Mouse (Mus musculus) forebrain, embryonic 16.5 days (tissue): ENCODE data around the gene Klhl29. TPM values are rescaled to one million over a fixed set of nuclear protein-coding genes. Genes with fewer than 3 reads are reported as not detected.
A peak's percentile ranks its signal among the peaks of the same experiment; 100 is the strongest.

Experiments
- ATAC-seq: fragments of 200-750 bp; cut with Nextera tagmentation; 2 replicates; pipeline ENCODE4 v1.8.0; 2017; ENCODE audit warnings: mild to moderate bottlenecking, moderate library complexity
- H3K27ac ChIP-seq: fragments of 300-500 bp; sonication (generic); 2 replicates; pipeline ENCODE4 v1.5.1; 2014; ENCODE audit warnings: low read length, control low read depth
- H3K27me3 ChIP-seq: fragments of 300-500 bp; sonication (generic); replicated peaks from 2 replicates; pipeline ENCODE4 v1.6.1; 2014; ENCODE audit warnings: low read length; ENCODE audit not compliant: control insufficient read depth, insufficient read depth
- H3K36me3 ChIP-seq: fragments of 300-500 bp; sonication (generic); 2 replicates; pipeline ENCODE4 v1.6.1; 2014; ENCODE audit not compliant: control insufficient read depth, insufficient read depth
- H3K4me1 ChIP-seq: fragments of 300-500 bp; sonication (generic); replicated peaks from 2 replicates; pipeline ENCODE4 v1.6.1; 2014; ENCODE audit warnings: low read length; ENCODE audit not compliant: control insufficient read depth, insufficient read depth
- H3K4me2 ChIP-seq: fragments of 300-500 bp; sonication (generic); 2 replicates; pipeline ENCODE4 v1.6.1; 2014; ENCODE audit warnings: mild to moderate bottlenecking, low read length, control low read depth
- H3K4me3 ChIP-seq: fragments of 300-500 bp; sonication (generic); replicated peaks from 2 replicates; pipeline ENCODE4 v1.5.1; 2014; ENCODE audit warnings: mild to moderate bottlenecking, low read length, control low read depth
- H3K9ac ChIP-seq: fragments of 300-500 bp; sonication (generic); replicated peaks from 2 replicates; pipeline ENCODE4 v1.6.1; 2014; ENCODE audit warnings: low read depth, low read length, control low read depth
- H3K9me3 ChIP-seq: fragments of 300-500 bp; sonication (generic); 2 replicates; pipeline ENCODE4 v1.6.1; 2016; ENCODE audit warnings: low read length; ENCODE audit not compliant: control insufficient read depth
- WGBS: fragments of 180-500 bp; shearing (Covaris S2); extraction: QIAGEN DNeasy Blood & Tissue Kit; methylation state at CpG from one replicate; pipeline ENCODE4 v1.1.7; 2014; 5-methylcytosine and 5-hydroxymethylcytosine counted together
- polyA plus RNA-seq: library from polyadenylated mRNA; unstranded; fragments of >200 nt; fragmentation: Nextera tagmentation; extraction: Ambion mirVana; gene quantifications from 2 replicates; pipeline ENCODE4 v1.2.1, GENCODE M21; 2015

Klhl29 gene
- polyA plus RNA-seq, 1 experiment from 2014 or later, result 7.3 TPM

DNA sequence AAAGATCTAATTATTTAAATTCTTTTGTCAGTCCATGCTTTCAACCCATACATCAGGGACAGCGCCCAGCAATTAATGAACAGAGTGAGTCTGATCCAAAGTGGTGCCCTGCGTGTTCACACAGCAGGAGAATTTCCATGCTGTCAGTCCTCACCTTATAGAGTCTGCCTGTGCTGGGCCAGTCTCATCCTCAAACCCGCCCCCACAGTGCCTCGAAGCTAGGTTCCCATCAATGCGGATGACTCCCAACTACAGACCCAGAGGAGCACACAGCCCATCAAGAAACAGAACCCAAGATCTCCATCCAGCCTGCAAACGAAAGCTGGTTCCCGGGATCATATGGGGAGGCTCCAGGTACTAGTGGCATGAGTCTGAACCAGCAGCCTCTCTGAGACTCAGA is 106.4 kb downstream of the Klhl29 start:
- WGBS, result 53% methylated on average over 7 of the region's 7 CpGs
- H3K27ac ChIP-seq, result no peak overlapping the region

DNA sequence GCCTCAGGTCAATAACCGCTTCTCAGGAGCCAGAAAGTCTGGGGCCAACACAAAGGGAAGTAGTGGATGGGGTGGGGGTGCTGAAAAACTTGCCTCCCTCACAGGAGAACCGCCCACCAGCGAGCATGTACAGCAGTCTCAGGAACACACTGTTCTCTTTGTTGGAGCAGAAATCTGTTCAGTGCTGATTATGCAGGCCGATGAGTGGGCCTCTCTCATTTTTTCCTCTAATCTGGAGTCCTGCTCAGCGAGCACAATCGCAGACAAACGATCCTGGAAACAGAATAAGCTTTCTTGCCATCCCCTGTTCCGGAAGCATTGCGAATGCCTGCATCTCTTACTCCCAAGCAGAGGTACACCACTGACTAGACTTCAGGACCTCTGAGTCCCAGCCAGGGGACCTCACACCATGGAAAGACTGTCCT is 107.3 kb downstream of the Klhl29 start:
- no peak overlapping the region for H3K4me3 ChIP-seq
- WGBS, result 3% methylated on average over 9 of the region's 9 CpGs
- no peaks in the 10 kb centered on the region for H3K36me3 ChIP-seq
- H3K9ac ChIP-seq, result peak overlapping the region; percentile 24
- ATAC-seq, result peak; percentile 76
- no peaks in the 10 kb centered on the region for H3K27me3 ChIP-seq
- H3K4me2 ChIP-seq, result peak overlapping the region; percentile 12; the same call in 1 of the 2 replicates
- no peaks in the 10 kb centered on the region for H3K9me3 ChIP-seq
- peaks cover 29% of the 10 kb centered on the region for H3K4me1 ChIP-seq
- peak overlapping the region; percentile 68 for H3K27ac ChIP-seq

More for the DNA sequence above, 106.4 kb downstream of the Klhl29 start:
- no peak overlapping the region for H3K9ac ChIP-seq
- H3K4me3 ChIP-seq, result no peak overlapping the region
- no peaks in the 10 kb centered on the region for H3K36me3 ChIP-seq
- peaks cover 35% of the 10 kb centered on the region for H3K4me1 ChIP-seq
- H3K9me3 ChIP-seq, result no peaks in the 10 kb centered on the region
- ATAC-seq, result no peak
- no peaks in the 10 kb centered on the region for H3K27me3 ChIP-seq
- no peak overlapping the region for H3K4me2 ChIP-seq

DNA sequence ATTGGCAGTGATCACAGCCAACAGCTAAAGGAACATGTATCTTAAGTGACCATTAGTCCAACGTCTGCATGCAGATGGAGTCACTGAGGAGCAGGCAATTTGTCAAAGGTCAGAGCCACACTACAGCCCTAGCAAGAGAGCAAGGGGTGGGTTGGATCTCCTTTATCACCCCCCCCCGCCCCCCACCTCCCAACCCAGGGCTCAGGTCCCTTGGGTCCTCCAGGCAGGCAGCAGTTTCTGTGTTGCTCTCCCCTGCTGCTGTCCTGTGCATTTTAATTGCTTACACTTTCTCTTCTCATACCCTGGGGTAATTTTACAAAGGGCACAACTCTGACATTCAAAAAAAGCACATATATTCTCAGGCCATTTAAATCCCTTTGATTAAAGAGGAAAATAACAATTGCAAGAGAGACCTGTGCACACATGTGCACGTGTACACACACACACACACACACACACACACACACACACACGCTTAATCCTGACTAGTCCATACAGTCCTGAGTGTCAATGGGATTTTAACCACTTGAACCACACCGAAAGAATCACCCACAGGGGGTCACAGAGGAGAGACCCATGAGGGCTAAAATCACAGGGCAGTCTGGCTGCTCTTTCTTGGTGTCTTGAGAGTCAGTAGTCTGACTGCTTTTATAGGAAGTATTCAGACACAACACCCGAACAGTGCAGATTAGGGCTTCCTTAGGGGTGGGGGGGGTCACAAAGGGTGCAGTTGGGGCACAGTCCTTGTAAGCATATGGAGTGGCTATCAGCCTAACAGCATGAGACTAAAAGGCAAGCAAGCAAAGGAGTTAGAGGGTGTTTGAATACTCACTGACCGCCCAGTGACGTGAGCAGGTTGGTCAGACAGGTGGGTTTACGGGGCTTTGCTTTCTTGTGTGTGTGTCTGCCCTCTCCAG is 108.0 kb downstream of the Klhl29 start:
- peak; percentile 34 for ATAC-seq
- H3K27ac ChIP-seq, result peak overlapping the region; percentile 68
- peak overlapping the region; percentile 12; the same call in 1 of the 2 replicates for H3K4me2 ChIP-seq
- H3K4me1 ChIP-seq, result peaks cover 29% of the 10 kb centered on the region
- 38% methylated on average over 9 of the region's 9 CpGs for WGBS
- H3K36me3 ChIP-seq, result no peaks in the 10 kb centered on the region
- H3K27me3 ChIP-seq, result no peaks in the 10 kb centered on the region
- H3K4me3 ChIP-seq, result no peak overlapping the region
- H3K9ac ChIP-seq, result peak overlapping the region; percentile 24
- no peaks in the 10 kb centered on the region for H3K9me3 ChIP-seq

DNA sequence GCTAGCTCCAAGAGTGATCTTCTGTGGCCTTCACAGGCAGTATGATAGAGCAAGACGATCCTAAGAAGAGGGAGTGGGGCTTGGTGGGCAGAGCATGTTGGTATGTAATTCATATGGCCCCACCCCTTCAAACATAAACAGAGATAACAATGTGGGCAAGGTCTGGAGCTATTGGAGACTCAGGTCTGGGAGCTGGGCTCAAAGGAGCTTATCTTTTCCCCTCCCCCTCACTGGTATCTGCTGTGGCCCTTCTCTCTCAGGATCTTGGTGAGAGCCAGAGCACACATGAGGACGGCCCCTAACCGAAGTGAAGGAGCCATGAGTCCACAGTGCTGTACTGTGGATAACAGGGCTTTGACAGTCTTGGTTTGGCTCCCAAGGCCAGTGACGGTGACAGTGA is 108.7 kb downstream of the Klhl29 start:
- H3K4me3 ChIP-seq, result no peak overlapping the region
- H3K9me3 ChIP-seq, result no peaks in the 10 kb centered on the region
- no peak overlapping the region for H3K27ac ChIP-seq
- no peaks in the 10 kb centered on the region for H3K36me3 ChIP-seq
- no peak overlapping the region for H3K9ac ChIP-seq
- H3K4me1 ChIP-seq, result peaks cover 29% of the 10 kb centered on the region
- no peaks in the 10 kb centered on the region for H3K27me3 ChIP-seq
- 89% methylated on average over 4 of the region's 4 CpGs for WGBS
- no peak overlapping the region for H3K4me2 ChIP-seq
- ATAC-seq, result no peak

DNA sequence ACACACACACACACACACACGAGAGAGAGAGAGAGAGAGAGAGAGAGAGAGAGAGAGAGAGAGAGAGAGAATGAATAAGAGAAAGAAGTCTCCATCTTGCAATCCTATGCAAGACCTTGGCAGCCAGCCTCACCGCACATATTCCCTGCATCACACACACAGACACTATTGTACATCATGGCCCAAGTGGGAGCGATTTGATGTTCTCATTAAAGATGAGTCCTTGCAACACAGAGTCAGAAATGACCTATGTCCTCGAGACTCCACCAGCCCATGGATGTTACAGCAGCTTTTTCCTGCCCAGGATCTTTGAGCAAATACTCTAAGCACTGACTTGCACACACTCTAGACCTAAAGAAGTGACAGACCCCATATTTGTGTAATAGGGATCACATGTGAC is 114.0 kb downstream of the Klhl29 start:
- H3K4me2 ChIP-seq, result no peak overlapping the region
- no peaks in the 10 kb centered on the region for H3K36me3 ChIP-seq
- H3K9ac ChIP-seq, result no peak overlapping the region
- H3K27ac ChIP-seq, result no peak overlapping the region
- H3K27me3 ChIP-seq, result no peaks in the 10 kb centered on the region
- H3K4me1 ChIP-seq, result no peaks in the 10 kb centered on the region
- no peak for ATAC-seq
- H3K4me3 ChIP-seq, result no peak overlapping the region
- H3K9me3 ChIP-seq, result no peaks in the 10 kb centered on the region
- 78% methylated on average over 4 of the region's 4 CpGs for WGBS

DNA sequence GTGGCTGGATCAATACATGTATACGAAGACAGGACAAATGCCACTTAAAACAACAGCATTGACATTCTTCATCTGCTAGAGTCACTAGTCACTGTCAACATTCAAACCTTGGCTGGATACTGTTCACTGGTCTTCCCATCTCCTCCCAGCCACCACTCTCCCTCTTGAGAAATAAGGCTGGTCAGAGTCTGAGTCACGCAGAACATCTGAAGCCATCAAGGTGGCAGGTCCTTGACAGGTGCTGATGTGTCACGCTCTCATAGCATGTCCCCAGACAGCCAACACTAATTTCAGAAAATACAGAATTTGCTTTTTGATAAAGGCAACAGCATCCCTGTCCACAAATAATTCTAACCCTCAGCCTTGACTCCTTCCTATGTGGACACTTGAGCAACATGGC is 116.7 kb downstream of the Klhl29 start:
- Histone ChIP-seq H3K4me2 (no peak overlapping the region), H3K9me3 (no peaks in the 10 kb centered on the region), H3K4me3 (no peak overlapping the region), H3K36me3 (no peaks in the 10 kb centered on the region), H3K9ac (no peak overlapping the region), H3K4me1 (peaks cover 9% of the 10 kb centered on the region), H3K27me3 (no peaks in the 10 kb centered on the region), H3K27ac (no peak overlapping the region)
- WGBS, result 91% methylated on average over 3 of the region's 3 CpGs
- no peak for ATAC-seq

DNA sequence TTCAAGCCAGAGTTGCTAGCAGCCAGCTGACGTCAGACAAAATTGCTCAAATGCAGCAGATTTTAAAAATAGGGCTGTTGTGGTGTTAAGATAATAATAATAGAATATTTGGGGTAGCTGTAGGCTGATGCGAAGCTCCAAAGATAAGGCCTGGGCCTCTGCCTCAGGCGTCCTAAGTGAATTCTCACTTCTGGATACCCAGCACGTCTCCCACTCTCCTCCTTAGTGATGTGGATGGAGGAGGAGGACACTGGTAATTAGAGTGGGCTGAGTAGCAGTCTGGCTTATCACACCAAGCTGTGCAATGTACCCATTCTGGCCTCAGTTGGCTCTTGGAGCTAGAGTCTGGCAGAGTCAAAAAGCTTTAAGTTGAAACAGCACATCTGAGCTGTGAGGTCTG is 118.3 kb downstream of the Klhl29 start:
- H3K4me3 ChIP-seq, result no peak overlapping the region
- 75% methylated on average over 4 of the region's 4 CpGs for WGBS
- H3K9me3 ChIP-seq, result no peaks in the 10 kb centered on the region
- H3K9ac ChIP-seq, result no peak overlapping the region
- no peaks in the 10 kb centered on the region for H3K27me3 ChIP-seq
- H3K4me2 ChIP-seq, result no peak overlapping the region
- H3K27ac ChIP-seq, result no peak overlapping the region
- ATAC-seq, result no peak
- H3K4me1 ChIP-seq, result peaks cover 22% of the 10 kb centered on the region
- H3K36me3 ChIP-seq, result no peaks in the 10 kb centered on the region

DNA sequence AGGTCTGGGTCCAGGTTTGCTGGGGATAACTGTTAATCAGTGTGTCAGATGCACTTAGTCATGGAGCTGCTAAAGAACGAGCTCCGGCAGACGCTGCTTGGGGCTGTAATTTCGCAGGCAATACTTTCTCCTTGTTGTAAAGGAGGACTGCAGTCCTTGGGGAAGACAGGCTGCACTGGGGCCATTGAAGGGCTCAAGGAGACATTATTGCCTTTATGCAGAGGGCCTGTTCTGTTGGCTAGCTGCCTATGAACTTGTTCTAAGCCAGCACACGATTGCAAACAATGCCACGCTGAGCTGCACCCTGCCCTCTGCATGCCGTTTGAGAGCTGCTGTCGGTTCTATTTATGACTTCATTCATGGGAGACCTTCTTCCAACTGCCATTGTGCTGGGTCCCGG is 120.4 kb downstream of the Klhl29 start:
- peaks cover 22% of the 10 kb centered on the region for H3K4me1 ChIP-seq
- H3K9ac ChIP-seq, result no peak overlapping the region
- no peak overlapping the region for H3K27ac ChIP-seq
- no peak overlapping the region for H3K4me3 ChIP-seq
- WGBS, result 17% methylated on average over 9 of the region's 9 CpGs
- no peaks in the 10 kb centered on the region for H3K27me3 ChIP-seq
- no peaks in the 10 kb centered on the region for H3K9me3 ChIP-seq
- H3K36me3 ChIP-seq, result no peaks in the 10 kb centered on the region
- H3K4me2 ChIP-seq, result no peak overlapping the region
- peak; percentile 21; the same call in 1 of the 2 replicates for ATAC-seq

DNA sequence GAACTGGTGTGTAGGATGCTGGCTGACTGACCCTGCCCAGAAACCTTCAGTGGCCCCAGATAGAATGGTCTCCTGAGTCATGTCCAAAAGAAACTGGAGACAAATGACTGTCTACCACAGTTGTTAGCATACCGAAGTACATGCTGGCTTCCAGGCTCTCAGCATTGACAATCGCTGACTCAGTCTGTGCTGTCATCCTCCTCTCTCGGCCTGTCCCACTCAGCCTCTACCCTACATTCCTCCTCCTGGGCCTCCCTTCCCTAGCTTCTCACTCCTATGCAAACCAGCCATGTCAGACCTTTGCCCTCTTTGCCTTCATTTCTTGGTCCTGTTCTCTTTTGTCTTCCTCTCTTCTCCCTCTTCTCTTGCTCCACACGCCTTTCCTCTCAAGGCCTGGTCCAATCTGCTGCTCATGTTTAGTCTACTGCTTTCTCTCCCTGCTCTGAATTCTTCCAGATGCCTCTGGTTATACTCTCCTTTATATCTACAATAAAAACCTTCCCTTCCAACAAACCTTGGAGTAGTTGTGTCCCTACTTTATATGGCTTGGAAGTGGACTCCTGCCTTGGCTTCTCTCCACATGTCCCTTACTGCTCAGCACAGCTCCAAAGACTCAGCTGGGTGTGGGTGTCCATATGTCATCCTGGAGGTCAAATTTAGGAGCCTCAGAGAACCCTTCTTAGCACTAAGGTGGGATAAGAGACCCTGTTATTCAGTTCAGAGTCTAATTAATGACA is 121.1 kb downstream of the Klhl29 start:
- Histone ChIP-seq H3K9ac (no peak overlapping the region), H3K27me3 (no peaks in the 10 kb centered on the region), H3K4me3 (no peak overlapping the region), H3K4me2 (no peak overlapping the region), H3K4me1 (peaks cover 22% of the 10 kb centered on the region), H3K27ac (no peak overlapping the region), H3K9me3 (no peaks in the 10 kb centered on the region), H3K36me3 (no peaks in the 10 kb centered on the region)
- ATAC-seq, result no peak
- 94% methylated on average over 4 of the region's 4 CpGs for WGBS
